Mouse (Mus musculus): ENCODE data around the gene Senp3. TPM values are rescaled to one million over a fixed set of nuclear protein-coding genes. Genes with fewer than 3 reads are reported as not detected.

The Senp3 gene
- total RNA-seq, 2 experiments from 2014 or later = 108 to 111 TPM

DNA sequence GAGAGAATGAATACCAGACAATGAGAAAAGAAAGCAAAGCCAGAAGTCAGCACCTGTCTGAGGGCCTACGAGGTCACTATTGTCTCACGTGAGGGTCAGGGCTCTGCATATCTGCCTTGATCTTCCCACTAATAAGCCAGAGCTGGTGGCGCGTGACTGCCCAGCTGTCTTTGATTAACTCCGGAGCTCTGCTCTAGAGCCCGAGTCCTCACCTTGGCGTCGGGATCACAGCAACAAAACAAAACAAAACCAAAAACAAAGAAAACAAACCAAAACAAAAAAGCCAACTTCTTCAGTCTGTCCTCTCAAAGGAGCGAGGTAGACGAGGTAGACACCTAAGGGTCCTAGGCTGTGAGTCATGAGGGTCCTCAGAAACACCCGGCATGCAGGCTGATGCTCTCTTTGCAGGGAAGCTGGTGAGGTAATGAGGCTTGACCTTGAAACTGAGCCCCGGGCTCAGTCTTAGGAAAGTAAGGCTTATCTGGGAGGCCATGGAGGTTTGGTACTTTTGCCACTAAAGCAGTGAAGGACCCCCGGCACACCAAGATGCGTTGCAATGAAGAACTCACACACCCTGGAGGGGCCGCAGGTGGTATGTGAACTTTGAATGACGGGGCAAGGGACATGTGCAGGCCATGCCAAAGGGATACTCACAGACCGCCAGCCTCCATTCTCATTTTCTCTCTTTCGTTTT, 32.9 kb upstream of the Senp3 start:
- TF ChIP-seq CTCF (IDR thresholded peaks at IDR 0.05) = no peak

DNA sequence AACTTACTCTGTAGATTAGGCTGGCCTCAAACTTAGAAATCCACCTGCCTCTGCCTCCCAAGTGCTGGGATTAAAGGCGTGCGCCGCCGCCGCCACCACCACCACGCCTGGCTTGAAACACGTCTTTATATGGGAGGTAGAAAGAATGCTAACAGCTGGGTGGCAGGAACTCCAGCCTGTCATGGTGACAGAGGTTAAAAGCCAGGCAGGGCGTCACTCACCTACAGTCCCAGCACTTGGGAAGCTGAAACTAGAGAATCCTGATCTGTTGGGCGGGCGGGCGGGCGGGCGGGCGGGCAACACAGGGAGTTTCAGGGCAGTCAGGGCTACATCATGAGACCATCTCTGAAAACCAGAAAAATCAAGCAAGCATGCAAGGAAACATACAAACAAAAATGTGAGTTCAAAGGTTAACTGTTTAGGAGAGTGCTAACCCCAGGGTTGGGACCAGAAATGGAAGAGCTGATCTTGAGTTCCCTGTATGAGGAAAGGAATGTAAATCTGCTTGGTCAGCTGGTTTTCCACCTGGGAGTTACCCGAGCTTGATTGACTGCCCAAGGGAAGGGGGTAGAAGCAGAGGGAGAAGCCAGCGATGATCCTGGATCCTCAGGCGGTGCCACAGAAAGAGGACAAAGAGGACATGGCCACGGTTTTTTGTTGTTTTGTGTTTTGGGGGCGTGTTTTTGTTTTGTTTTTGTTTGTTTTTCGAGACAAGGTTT, 31.2 kb upstream of the Senp3 start:
- no peak for DNase-seq (ENCODE audit: extremely low spot score in 1 of 2, low spot score in 2 of 2)
- intact Hi-C loops (cut with DNase I) = no loop called here
- H3K27ac ChIP-seq = no peak overlapping the region
- TF ChIP-seq CTCF (IDR thresholded peaks at IDR 0.05) = no peak
- no peak overlapping the region for H3K4me3 ChIP-seq

More for the DNA sequence above, 32.9 kb upstream of the Senp3 start:
- no peak overlapping the region for H3K4me3 ChIP-seq
- DNase-seq (ENCODE audit: extremely low spot score in 1 of 2, low spot score in 2 of 2) = no peak
- intact Hi-C loops (cut with DNase I) = loop anchor here (2.0 kb wide), 1 partner anchor 32 kb away; the partner anchor contains the start of gene Senp3
- H3K27ac ChIP-seq = no peak overlapping the region

DNA sequence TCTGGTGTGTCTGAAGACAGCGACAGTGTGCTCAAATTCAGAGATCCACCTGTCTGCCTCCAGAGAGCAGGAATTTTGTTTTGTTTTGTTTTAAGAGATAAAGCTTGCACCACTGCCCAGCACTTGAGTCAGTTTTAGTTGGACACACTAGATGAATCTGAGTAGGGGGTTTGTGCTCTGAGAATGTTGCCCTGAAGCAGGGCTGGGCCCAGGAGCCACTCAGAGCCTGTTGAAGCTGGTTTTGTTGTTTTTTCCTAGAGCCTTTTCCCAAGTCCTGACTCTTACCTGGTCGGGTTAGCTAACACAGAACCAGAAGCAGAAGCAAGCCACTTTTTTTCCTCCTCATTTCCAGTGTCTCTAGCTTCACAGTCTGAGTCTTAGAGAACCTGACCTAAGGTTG, 29.2 kb upstream of the Senp3 start:
- intact Hi-C loops (cut with DNase I) = no loop called here
- Histone ChIP-seq H3K4me3 (no peak overlapping the region), H3K27ac (no peak overlapping the region)
- no peak for DNase-seq (ENCODE audit: extremely low spot score in 1 of 2, low spot score in 2 of 2)
- no peak for TF ChIP-seq CTCF (IDR thresholded peaks at IDR 0.05)

DNA sequence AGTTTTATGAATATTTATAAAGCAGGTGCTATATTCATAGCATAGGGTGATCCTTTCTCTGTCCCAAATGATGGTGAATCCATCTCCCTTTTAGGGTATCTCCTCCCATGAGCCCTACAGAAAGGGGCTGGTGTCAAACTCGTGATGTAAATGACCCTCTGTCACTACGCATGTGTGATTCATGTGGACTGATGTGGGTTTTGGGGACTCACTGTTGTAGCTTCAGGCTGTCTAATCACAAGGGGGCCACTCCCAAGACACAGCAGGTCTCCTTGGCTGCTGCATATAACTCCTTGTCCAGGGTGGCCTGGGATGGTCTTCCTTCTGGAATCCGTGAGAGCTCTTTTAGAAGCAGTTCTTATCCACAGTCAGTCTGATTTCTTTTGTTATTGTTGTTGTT, 28.6 kb upstream of the Senp3 start:
- TF ChIP-seq CTCF (IDR thresholded peaks at IDR 0.05) = no peak
- Histone ChIP-seq H3K27ac (no peak overlapping the region), H3K4me3 (no peak overlapping the region)
- intact Hi-C loops (cut with DNase I) = no loop called here
- no peak for DNase-seq (ENCODE audit: extremely low spot score in 1 of 2, low spot score in 2 of 2)

DNA sequence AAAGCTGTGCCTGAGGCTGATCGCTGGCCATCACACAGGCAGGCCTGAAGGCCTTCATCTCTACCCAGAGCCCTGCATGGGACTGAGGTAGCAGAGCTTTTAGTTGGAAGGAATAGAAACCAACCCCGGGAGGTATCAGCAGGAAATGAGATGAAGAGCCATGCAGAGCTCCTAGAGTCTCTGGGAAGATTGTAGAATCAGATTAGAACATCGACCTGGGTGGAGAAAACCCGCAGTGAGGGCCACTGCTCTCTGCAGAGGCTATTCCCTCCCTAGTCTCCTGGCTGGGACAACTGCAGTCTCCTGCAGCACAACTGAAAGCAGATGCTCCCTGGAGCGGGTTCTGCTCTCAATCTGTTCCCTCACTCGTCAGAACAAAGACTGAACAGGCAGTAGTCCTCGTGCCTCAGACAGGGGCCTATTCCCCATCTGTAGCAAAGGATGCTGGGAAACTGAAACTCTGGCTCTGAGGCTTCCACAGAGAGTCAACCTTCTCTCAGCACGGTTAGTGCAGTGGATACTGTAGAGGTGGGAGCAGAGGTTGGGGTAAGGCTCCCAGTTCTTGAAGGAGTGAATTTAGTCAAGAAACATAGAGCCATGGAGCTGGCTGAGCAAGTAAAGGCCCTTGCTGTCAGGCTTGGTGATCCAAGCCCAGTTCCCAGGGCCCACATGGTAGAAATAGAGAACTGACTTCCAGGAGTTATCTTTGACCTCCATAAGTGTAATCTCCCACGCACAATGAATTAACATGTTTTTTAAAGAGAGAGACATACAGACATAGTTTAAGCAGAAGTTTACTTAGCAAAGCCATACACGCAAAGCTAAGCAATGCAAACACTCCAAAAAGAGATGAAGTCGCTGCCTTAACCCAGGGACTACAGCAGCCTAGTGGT, 27.9 kb upstream of the Senp3 start:
- intact Hi-C loops (cut with DNase I) = no loop called here
- no peak overlapping the region for H3K4me3 ChIP-seq
- TF ChIP-seq CTCF (IDR thresholded peaks at IDR 0.05) = no peak
- DNase-seq (ENCODE audit: extremely low spot score in 1 of 2, low spot score in 2 of 2) = no peak
- H3K27ac ChIP-seq = no peak overlapping the region

DNA sequence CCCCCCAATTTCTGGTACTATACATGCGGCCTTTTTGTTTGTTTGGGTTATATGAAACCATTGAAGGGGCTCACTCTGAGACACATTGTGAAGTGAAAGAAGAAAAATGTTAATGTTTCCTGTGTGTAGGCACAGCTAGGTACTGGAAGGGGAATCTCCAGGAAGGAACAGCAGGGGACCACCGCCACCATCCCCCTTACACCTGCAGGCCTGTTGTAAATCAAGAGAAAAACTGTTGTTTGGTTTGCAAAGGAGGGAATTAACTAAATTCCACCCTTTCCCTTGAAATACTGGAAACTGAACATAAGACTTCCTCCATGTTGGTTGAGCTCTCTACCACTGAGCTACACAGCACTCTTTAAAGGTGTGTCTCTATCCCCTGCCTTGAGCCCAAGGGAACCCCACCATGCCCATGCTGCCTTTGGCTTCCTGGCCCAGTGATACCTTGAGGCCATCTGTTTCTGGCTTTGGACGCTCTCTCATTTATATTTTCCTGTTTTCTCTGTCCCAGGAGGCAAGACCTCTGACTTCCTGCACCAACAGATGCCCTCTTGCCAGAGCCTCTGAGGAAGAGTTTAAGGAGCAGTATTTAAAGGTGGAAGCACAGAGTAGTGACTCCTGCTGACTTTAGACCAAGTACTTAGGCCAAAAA, 26.9 kb upstream of the Senp3 start:
- no peak for TF ChIP-seq CTCF (IDR thresholded peaks at IDR 0.05)
- DNase-seq (ENCODE audit: extremely low spot score in 1 of 2, low spot score in 2 of 2) = no peak
- intact Hi-C loops (cut with DNase I) = no loop called here
- no peak overlapping the region for H3K27ac ChIP-seq
- no peak overlapping the region for H3K4me3 ChIP-seq

DNA sequence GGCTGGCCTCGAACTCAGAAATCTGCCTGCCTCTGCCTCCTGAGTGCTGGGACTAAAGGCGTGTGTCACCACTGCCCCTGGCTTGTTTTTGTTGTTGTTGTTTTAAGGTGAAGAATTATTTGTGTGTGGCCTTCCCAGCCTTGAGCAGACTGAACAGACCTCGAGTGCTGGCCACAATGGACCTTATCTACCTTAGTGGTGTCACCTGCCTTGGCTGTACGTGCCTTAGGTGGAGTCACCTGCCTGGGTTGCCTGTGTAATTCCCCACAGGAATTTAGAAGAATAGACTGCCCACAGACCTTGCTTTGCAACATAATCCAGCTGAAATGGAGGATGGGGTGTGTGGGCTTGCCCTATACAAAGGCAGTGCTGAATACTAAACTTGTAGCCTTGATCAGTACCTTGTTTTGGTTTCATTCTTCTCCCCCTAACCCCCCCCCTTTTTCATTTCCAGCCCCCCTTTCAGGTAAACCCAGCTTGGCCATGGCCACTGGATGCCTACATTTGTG, 26.0 kb upstream of the Senp3 start:
- Histone ChIP-seq H3K27ac (no peak overlapping the region), H3K4me3 (no peak overlapping the region)
- intact Hi-C loops (cut with DNase I) = no loop called here
- no peak for DNase-seq (ENCODE audit: extremely low spot score in 1 of 2, low spot score in 2 of 2)
- no peak for TF ChIP-seq CTCF (IDR thresholded peaks at IDR 0.05)

DNA sequence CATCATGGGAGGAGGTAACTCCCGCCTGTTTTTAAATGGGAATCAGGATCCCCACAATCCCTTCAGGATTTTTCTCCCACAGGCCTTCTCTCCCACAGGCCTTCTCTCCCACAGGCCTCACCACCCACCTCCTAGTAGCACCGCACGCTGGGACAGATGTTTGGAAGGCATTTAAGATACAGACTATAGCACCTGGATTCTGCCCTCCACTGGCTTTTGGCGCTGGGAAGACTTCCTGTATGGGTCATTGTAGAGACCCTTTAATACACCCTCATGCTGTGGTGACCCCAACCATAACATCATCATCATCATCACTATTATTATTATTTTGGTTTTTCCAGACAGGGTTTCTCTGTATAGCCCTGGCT, 25.6 kb upstream of the Senp3 start:
- Histone ChIP-seq H3K27ac (peak overlapping the region; percentile 11; the same call in 1 of the 2 replicates), H3K4me3 (no peak overlapping the region)
- no peak for TF ChIP-seq CTCF (IDR thresholded peaks at IDR 0.05)
- intact Hi-C loops (cut with DNase I) = no loop called here
- DNase-seq (ENCODE audit: extremely low spot score in 1 of 2, low spot score in 2 of 2) = no peak

DNA sequence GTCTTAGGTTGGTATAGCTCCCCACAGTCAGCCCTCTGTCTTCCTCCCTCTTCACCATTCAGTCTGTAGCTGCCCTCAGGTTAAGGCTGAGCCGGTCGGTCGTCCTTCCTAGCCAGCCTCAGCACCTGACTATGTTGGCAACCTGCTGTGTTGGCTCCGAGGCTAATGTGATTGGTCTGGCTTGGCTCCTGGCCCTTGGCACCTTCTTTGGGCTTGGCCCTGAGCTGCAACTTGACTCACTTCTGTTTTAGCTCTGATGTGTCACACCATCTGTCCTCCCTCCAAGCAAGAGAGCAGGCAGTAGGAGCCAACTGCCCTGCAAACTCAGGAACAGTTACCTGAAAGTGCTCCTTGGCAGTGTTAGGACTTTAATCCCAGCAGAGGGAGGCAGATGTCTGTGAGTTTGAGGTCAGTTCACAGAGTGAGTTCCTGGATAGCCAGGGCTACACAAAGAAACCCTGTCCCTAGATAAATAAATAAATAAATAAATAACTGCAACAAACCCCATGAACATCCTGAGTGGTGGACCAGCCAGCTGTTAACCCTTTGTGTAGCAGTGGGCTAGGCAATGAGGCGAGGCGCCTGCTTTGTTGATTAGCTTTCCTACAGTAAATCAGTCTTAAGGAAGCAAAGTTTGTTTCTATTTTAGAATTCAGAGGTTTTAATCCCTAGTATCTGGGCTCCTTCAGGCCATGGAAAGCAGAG, 25.0 kb upstream of the Senp3 start:
- DNase-seq (ENCODE audit: extremely low spot score in 1 of 2, low spot score in 2 of 2) = peak in 1 of 2 experiments; percentile 45
- intact Hi-C loops (cut with DNase I) = no loop called here
- TF ChIP-seq CTCF (IDR thresholded peaks at IDR 0.05) = no peak; the same call in 1 of the 2 replicates
- Histone ChIP-seq H3K27ac (peak overlapping the region; percentile 24; the same call in 1 of the 2 replicates), H3K4me3 (no peak overlapping the region)

DNA sequence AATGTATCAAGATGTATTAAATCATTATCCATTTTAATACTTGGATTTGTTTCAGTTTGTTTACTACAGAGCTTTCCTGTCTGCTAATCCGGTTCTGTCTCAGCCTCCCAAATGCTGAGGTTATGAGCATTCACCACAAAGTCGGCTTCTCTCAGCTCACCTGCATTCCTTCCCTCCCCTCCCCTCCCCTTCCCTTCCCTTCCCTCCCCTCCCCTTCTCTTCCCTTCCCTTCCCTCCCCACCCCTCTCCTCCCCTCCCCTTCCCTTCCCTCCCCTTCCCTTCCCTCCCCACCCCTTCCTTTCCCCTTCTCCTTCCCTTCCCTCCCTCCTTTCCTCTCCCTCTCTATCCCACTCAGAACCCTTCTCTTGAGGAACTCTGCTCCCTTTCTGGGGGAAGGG, 22.7 kb upstream of the Senp3 start:
- intact Hi-C loops (cut with DNase I) = no loop called here

More for the DNA sequence above, 22.7 kb upstream of the Senp3 start:
- no peak for DNase-seq (ENCODE audit: extremely low spot score in 1 of 2, low spot score in 2 of 2)
- Histone ChIP-seq H3K27ac (no peak overlapping the region), H3K4me3 (no peak overlapping the region)
- TF ChIP-seq CTCF (IDR thresholded peaks at IDR 0.05) = no peak
